Mouse (Mus musculus): ENCODE measurements at regions not wholly inside any gene's neighbourhood (a gene's known extent, or its start where the extent isn't known, plus 50 kb on each side); places are given as distances from the start of the nearest gene placed in this dataset.

DNA sequence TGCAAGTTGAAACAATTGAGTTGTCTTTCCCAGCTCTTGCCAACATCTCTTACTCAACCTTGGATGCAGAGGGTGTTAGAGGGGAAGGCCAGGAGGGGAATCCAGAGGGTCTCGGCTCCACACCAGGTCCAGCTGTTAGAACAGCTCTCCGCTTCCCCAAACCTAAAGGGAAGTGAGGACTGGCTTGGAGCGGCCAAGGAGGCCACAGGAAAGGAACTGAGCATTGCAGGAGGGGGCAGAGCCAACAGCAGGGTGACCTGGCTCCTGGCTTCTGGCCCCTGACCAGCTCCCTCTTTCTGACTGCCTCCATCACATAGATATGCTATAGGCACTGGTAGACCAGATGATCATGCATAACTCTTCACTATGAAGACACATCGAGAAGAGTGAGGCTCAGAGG lies 351.4 kb downstream of the Sox9 start:
- ATAC-seq (ENCODE audit: insufficient number of reproducible peaks, insufficient read depth, low FRiP score, low read depth): no peak
- 91% methylated on average over 4 of the region's 4 CpGs for WGBS
- no peak overlapping the region for H3K4me2 ChIP-seq (replicated peaks; ENCODE audit: low read depth, low read length)
- no peak overlapping the region for H3K9ac ChIP-seq (replicated peaks; ENCODE audit: low read depth, low read length)
- no peaks in the 10 kb centered on the region for H3K27me3 ChIP-seq (ENCODE audit: control insufficient read depth, insufficient read depth, low read length)
- no peak overlapping the region for H3K27ac ChIP-seq (ENCODE audit: low read length)
- H3K9me3 ChIP-seq (ENCODE audit: control insufficient read depth, low read depth, low read length): no peaks in the 10 kb centered on the region
- H3K4me3 ChIP-seq (ENCODE audit: low read depth, low read length): no peak overlapping the region
- H3K4me1 ChIP-seq (ENCODE audit: control insufficient read depth, insufficient read depth, low read length): 0 out of 2 replicates have a peak, but pooled peaks cover 5% of the 10 kb centered on the region
- no peaks in the 10 kb centered on the region for H3K36me3 ChIP-seq (ENCODE audit: control insufficient read depth, insufficient read depth, low read length)

DNA sequence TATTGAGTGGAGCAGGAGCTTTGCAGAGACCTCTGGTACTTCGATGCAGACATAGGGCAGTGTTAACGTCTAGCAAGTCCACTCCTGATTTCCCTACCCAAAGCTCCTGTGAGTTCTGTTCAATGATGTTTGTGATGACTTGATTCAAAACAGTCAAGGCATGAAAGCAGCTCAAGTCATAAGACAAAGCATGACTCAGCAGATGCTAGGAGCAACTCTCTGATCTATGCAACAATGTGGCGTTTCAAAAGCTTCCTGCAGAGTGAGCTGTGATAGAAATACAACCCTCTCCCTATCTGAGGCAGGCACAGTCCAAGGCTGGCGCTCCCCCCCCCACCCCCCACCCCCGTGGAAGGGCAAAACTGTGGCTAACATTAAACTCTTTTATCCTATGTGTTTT lies 353.2 kb downstream of the Sox9 start:
- Histone ChIP-seq H3K4me3 (ENCODE audit: low read depth, low read length) (no peak overlapping the region), H3K36me3 (ENCODE audit: control insufficient read depth, insufficient read depth, low read length) (no peaks in the 10 kb centered on the region), H3K4me1 (ENCODE audit: control insufficient read depth, insufficient read depth, low read length) (0 out of 2 replicates have a peak, but pooled peaks cover 5% of the 10 kb centered on the region), H3K4me2 (replicated peaks; ENCODE audit: low read depth, low read length) (no peak overlapping the region), H3K9me3 (ENCODE audit: control insufficient read depth, low read depth, low read length) (no peaks in the 10 kb centered on the region), H3K27me3 (ENCODE audit: control insufficient read depth, insufficient read depth, low read length) (no peaks in the 10 kb centered on the region), H3K27ac (ENCODE audit: low read length) (no peak overlapping the region), H3K9ac (replicated peaks; ENCODE audit: low read depth, low read length) (no peak overlapping the region)
- WGBS: 74% methylated on average over 5 of the region's 5 CpGs
- ATAC-seq (ENCODE audit: insufficient number of reproducible peaks, insufficient read depth, low FRiP score, low read depth): no peak

DNA sequence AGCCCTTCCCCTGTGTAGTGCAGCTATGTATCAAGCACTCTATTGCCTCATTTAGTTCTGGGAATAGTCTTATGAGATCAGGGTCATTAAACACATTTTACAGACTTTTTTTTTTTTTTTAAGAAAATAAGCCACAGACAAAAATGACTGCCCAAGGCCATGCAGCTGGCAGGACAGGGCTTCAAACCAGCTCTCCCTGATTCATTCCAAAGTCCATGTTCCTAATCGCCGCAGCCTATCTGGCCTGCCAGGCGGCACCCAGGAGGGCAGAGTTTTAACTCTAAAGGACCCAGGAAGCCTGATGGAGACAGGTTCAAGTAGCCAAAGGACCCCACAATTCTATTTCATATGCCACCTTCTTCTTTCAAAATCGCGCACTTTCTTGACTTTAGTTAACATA lies 356.4 kb downstream of the Sox9 start:
- no peak overlapping the region for H3K4me2 ChIP-seq (replicated peaks; ENCODE audit: low read depth, low read length)
- H3K9ac ChIP-seq (replicated peaks; ENCODE audit: low read depth, low read length): no peak overlapping the region
- ATAC-seq (ENCODE audit: insufficient number of reproducible peaks, insufficient read depth, low FRiP score, low read depth): no peak
- H3K27ac ChIP-seq (ENCODE audit: low read length): no peak overlapping the region
- no peaks in the 10 kb centered on the region for H3K27me3 ChIP-seq (ENCODE audit: control insufficient read depth, insufficient read depth, low read length)
- 76% methylated on average over 5 of the region's 5 CpGs for WGBS
- H3K9me3 ChIP-seq (ENCODE audit: control insufficient read depth, low read depth, low read length): no peaks in the 10 kb centered on the region
- no peak overlapping the region for H3K4me3 ChIP-seq (ENCODE audit: low read depth, low read length)
- no peaks in the 10 kb centered on the region for H3K36me3 ChIP-seq (ENCODE audit: control insufficient read depth, insufficient read depth, low read length)
- 0 out of 2 replicates have a peak, but pooled peaks cover 3% of the 10 kb centered on the region for H3K4me1 ChIP-seq (ENCODE audit: control insufficient read depth, insufficient read depth, low read length)

DNA sequence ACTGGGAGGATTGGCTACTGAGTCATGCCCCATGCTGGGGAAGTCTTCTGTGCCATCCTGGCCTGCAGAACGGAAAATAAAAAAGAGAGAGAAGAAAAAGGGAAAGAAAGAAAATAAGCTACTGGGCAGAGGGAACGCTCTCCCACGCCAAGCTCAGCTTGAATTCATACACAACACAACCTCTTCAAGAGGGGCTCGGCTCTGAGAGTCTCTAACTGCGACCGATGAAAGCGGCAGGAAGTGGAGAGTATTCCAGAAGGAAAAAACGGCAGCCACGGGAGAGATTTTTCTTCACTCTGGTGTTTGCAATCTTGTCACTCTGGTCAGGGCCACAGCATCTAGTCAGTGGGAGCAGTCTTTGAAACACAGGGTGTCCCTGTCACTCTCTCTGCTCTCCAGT lies 358.6 kb downstream of the Sox9 start:
- H3K9ac ChIP-seq (replicated peaks; ENCODE audit: low read depth, low read length): no peak overlapping the region
- peaks cover 11% of the 10 kb centered on the region for H3K4me1 ChIP-seq (ENCODE audit: control insufficient read depth, insufficient read depth, low read length)
- no peak overlapping the region for H3K4me3 ChIP-seq (ENCODE audit: low read depth, low read length)
- 74% methylated on average over 9 of the region's 9 CpGs for WGBS
- no peak overlapping the region for H3K4me2 ChIP-seq (replicated peaks; ENCODE audit: low read depth, low read length)
- H3K27me3 ChIP-seq (ENCODE audit: control insufficient read depth, insufficient read depth, low read length): no peaks in the 10 kb centered on the region
- H3K27ac ChIP-seq (ENCODE audit: low read length): no peak overlapping the region
- no peaks in the 10 kb centered on the region for H3K9me3 ChIP-seq (ENCODE audit: control insufficient read depth, low read depth, low read length)
- no peak for ATAC-seq (ENCODE audit: insufficient number of reproducible peaks, insufficient read depth, low FRiP score, low read depth)
- H3K36me3 ChIP-seq (ENCODE audit: control insufficient read depth, insufficient read depth, low read length): no peaks in the 10 kb centered on the region

DNA sequence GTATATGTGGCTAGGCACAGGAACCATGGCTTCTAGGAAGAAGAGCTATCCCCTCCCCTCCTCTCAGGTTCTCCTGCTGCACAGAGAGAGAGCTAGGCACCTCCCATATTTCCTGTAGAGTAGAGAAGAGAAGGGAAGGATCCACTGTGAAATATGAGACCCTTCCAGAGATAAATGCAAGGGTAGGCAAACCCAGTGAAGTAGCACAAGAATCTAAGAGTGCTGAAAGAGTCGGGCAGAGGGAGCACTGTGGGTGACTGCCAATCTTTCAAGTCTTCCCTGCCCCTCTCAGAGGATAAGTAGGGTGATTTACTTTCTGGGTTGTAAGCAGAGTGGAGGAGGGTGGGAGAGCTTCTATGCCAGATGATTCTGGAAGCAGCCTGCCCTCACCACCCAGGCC lies 360.8 kb downstream of the Sox9 start:
- ATAC-seq (ENCODE audit: insufficient number of reproducible peaks, insufficient read depth, low FRiP score, low read depth): no peak
- Histone ChIP-seq H3K4me3 (ENCODE audit: low read depth, low read length) (no peak overlapping the region), H3K4me2 (replicated peaks; ENCODE audit: low read depth, low read length) (no peak overlapping the region), H3K27me3 (ENCODE audit: control insufficient read depth, insufficient read depth, low read length) (no peaks in the 10 kb centered on the region), H3K27ac (ENCODE audit: low read length) (no peak overlapping the region), H3K4me1 (ENCODE audit: control insufficient read depth, insufficient read depth, low read length) (peaks cover 22% of the 10 kb centered on the region), H3K9me3 (ENCODE audit: control insufficient read depth, low read depth, low read length) (no peaks in the 10 kb centered on the region), H3K9ac (replicated peaks; ENCODE audit: low read depth, low read length) (no peak overlapping the region), H3K36me3 (ENCODE audit: control insufficient read depth, insufficient read depth, low read length) (no peaks in the 10 kb centered on the region)
- WGBS: 25% methylated on average over 1 of the region's 1 CpGs

DNA sequence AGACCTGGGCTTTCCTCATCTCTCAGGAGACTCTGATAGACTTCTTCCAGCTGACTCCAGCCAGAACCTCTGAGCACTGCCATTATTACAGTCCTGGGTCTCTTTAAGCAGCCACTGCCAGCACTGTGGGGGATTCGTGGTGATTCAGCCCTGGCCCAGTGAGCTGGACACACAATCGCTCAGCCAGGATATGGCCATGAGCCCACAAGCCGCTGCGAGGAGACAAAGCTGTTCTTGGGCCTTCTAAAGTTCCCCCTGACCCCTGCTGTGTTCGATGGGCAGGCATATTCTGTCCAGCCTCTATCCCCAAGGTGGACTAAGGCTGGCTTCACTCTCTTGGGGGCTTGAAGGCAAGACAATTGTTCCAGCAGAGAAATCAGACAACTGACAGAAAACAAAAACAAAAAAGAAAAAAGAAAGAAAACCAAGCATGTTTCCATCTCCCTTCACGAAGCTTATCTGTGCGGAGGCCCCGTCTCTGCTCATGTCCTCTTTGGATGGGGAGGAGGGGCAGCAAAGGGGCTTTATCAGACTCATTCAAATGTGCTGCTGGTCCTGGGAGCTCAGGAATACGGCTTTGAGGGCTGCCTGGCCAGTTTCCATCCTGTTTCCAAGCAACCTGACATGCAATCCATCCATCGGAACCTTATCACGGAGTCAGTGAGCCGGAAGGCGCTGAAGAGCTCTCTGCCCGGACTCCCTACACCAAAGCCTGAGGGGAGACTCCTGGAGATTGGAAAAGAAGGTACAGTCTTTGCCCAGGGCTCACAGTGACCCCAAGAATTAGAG lies 362.0 kb downstream of the Sox9 start:
- no peak overlapping the region for H3K27ac ChIP-seq (ENCODE audit: low read length)
- H3K36me3 ChIP-seq (ENCODE audit: control insufficient read depth, insufficient read depth, low read length): no peaks in the 10 kb centered on the region
- no peak overlapping the region for H3K9ac ChIP-seq (replicated peaks; ENCODE audit: low read depth, low read length)
- peaks cover 22% of the 10 kb centered on the region for H3K4me1 ChIP-seq (ENCODE audit: control insufficient read depth, insufficient read depth, low read length)
- ATAC-seq (ENCODE audit: insufficient number of reproducible peaks, insufficient read depth, low FRiP score, low read depth): no peak
- no peak overlapping the region for H3K4me3 ChIP-seq (ENCODE audit: low read depth, low read length)
- H3K4me2 ChIP-seq (replicated peaks; ENCODE audit: low read depth, low read length): 0 out of 2 replicates have a peak overlapping the region, but pooled peaks have one; percentile 5
- H3K9me3 ChIP-seq (ENCODE audit: control insufficient read depth, low read depth, low read length): no peaks in the 10 kb centered on the region
- 35% methylated on average over 14 of the region's 14 CpGs for WGBS
- H3K27me3 ChIP-seq (ENCODE audit: control insufficient read depth, insufficient read depth, low read length): no peaks in the 10 kb centered on the region

DNA sequence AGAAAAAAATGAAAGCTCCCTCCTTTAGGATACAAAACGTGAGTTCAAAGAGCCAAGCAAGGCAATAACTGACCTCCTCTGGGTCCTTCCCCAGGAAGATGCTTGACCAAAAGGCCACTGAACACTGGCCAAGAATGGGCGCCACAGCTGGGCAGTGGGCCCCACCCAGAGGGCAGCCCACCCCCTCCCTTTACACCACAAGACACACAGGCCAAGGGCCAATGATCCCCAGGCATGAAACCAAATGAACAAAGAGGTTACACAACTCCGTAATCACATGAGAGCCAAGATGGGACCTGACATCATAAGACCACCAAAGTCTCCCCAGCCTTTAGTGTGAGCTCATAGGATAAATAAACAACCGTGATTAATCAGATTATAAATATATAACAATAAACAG lies 363.7 kb downstream of the Sox9 start:
- ATAC-seq (ENCODE audit: insufficient number of reproducible peaks, insufficient read depth, low FRiP score, low read depth): no peak
- 87% methylated on average over 4 of the region's 4 CpGs for WGBS

DNA sequence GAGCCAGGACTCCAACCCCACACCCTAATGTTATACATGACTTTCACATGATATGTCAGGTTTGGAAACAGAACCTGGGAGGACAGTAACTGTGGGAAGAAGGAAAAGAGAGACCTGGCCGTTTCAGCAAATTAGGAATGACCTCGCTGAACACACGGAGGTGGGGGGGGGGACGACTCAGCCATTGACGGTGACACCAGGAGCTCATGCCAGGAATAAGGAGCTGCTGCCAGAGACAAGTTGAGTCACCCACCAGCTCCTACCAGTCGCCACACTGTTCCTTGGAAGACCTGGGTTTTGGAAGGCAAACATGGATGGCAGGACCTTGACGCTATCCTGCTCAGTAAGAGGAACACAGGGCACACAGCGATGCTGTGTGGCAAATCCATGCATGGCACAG lies 364.7 kb downstream of the Sox9 start:
- Histone ChIP-seq H3K27ac (ENCODE audit: low read length) (no peak overlapping the region), H3K4me2 (replicated peaks; ENCODE audit: low read depth, low read length) (no peak overlapping the region)
- 88% methylated on average over 8 of the region's 8 CpGs for WGBS

More for the DNA sequence above, 363.7 kb downstream of the Sox9 start:
- Histone ChIP-seq H3K27ac (ENCODE audit: low read length) (no peak overlapping the region), H3K27me3 (ENCODE audit: control insufficient read depth, insufficient read depth, low read length) (no peaks in the 10 kb centered on the region), H3K4me2 (replicated peaks; ENCODE audit: low read depth, low read length) (no peak overlapping the region), H3K9ac (replicated peaks; ENCODE audit: low read depth, low read length) (no peak overlapping the region), H3K4me3 (ENCODE audit: low read depth, low read length) (no peak overlapping the region), H3K9me3 (ENCODE audit: control insufficient read depth, low read depth, low read length) (no peaks in the 10 kb centered on the region), H3K4me1 (ENCODE audit: control insufficient read depth, insufficient read depth, low read length) (peaks cover 22% of the 10 kb centered on the region), H3K36me3 (ENCODE audit: control insufficient read depth, insufficient read depth, low read length) (no peaks in the 10 kb centered on the region)

More for the DNA sequence above, 364.7 kb downstream of the Sox9 start:
- no peak for ATAC-seq (ENCODE audit: insufficient number of reproducible peaks, insufficient read depth, low FRiP score, low read depth)
- Histone ChIP-seq H3K4me3 (ENCODE audit: low read depth, low read length) (no peak overlapping the region), H3K36me3 (ENCODE audit: control insufficient read depth, insufficient read depth, low read length) (no peaks in the 10 kb centered on the region), H3K4me1 (ENCODE audit: control insufficient read depth, insufficient read depth, low read length) (peaks cover 22% of the 10 kb centered on the region), H3K9me3 (ENCODE audit: control insufficient read depth, low read depth, low read length) (no peaks in the 10 kb centered on the region), H3K9ac (replicated peaks; ENCODE audit: low read depth, low read length) (no peak overlapping the region), H3K27me3 (ENCODE audit: control insufficient read depth, insufficient read depth, low read length) (no peaks in the 10 kb centered on the region)
